Mouse (Mus musculus): ENCODE results near the gene Dnah2.

Dnah2 gene

GRCm38 (mm10) chr11:69390400-69391034 is 158.4 kb downstream of the Dnah2 start:
- peak in 1 of 2 experiments; percentile 62 for DNase-seq (ENCODE audit: low spot score in 2 of 2)

- DNase-seq (ENCODE audit: low spot score in 2 of 2) = no peak
Observed at GRCm38 (mm10) chr11:69389531-69390399, 159.1 kb downstream of the Dnah2 start.

DNA sequence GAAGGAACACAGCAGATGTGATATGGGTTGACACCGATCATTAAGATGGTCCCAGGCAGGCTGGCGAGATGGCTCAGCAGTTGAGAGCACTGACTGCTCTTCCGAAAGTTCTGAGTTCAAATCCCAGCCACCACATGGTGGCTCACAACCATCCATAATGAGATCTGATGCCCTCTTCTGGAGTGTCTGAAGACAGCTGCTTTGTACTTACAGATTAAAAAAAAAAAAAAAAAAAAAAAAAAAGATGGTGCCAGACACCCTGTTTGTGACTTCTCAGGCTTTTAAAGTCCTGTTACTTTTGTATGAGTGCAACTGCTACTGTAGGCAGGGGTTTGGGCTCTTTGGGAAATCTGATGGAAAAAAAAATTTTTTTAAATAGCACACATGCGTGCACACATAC is 160.2 kb downstream of the Dnah2 start:
- DNase-seq (ENCODE audit: low spot score in 2 of 2) = no peak

- DNase-seq (ENCODE audit: low spot score in 2 of 2) = no peak
Observed at GRCm38 (mm10) chr11:69386758-69387157, 162.2 kb downstream of the Dnah2 start.

DNA sequence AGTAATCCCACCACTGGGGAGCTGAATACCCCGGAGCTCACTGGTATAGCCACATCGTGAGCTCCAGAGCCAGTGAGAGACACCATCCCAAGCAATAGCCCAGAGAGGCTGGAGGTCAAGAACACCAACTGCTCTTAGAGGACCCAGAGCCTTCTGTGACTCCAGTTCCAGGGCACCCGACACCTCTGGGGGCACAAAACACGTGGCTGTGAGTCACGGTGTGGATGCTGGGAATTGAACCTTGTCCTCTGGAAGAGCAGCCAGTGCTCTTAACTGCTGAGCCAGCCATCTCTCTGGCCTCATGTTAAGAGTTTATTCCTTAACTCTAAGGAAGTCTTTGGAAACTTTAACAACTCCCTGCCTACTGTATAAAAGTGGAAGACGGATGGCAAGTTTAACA is 163.9 kb downstream of the Dnah2 start:
- no peak for DNase-seq (ENCODE audit: low spot score in 2 of 2)

DNA sequence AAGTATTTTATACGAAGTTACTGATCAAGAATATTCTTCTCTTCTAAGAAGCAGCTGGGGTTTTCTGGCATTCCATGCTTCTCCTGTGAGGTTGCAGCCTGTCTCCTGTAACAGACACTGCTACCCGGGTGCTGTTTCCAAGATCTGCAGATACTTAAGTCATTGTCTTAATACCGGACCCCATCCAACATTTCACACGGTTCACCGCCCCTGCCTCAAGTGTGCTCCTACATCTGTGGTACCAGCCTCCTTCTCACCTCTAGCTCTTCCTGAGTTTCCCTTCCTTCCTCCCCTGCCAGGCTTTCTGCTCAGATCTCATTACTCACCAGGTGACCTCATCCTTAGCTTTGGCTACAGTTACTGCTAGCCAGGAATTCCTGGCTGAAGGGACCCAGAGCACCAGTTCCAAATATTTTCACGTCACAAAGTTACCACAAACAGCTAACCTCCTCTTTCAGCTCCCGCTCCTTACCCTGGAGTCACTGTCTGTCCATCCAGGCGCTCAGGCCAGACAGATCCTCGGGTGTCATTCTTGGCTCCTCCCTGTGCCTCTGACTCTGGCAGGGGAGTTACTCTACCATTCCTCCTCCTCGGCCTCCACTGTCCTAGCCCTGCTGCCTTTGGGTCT is 166.3 kb downstream of the Dnah2 start:
- DNase-seq (ENCODE audit: low spot score in 2 of 2) = no peak

DNA sequence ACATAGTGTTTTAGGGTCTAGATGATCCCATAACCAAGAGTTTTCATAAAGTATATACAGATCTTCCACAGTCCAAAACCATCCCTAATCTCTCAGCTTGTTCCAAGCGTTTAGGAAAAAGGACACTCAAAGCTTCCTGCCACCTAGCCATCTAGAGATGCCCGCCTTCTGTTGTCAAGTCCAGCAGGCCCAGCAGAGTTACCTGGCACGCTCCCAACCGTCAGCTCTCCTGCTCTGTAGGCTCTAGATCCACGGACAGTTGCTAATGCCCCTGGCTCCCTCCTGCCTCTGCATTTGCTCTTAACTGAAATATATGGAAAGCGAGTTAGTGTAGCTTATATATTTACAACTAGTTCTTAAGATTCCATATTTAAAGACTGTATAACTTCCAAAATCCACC is 167.6 kb downstream of the Dnah2 start:
- DNase-seq (ENCODE audit: low spot score in 2 of 2) = no peak

- DNase-seq (ENCODE audit: low spot score in 2 of 2) = no peak
Observed at GRCm38 (mm10) chr11:69379600-69379999, 169.3 kb downstream of the Dnah2 start.

- no peak for DNase-seq (ENCODE audit: low spot score in 2 of 2)
Observed at GRCm38 (mm10) chr11:69377766-69378165, 171.1 kb downstream of the Dnah2 start.

GRCm38 (mm10) chr11:69375646-69376045 is 173.3 kb downstream of the Dnah2 start:
- no peak for DNase-seq (ENCODE audit: low spot score in 2 of 2)

GRCm38 (mm10) chr11:69373223-69373965 is 175.5 kb downstream of the Dnah2 start:
- no peak for DNase-seq (ENCODE audit: low spot score in 2 of 2)

GRCm38 (mm10) chr11:69372780-69373170 is 176.1 kb downstream of the Dnah2 start:
- no peak for DNase-seq (ENCODE audit: low spot score in 2 of 2)

- peak in 1 of 2 experiments; percentile 40 for DNase-seq (ENCODE audit: low spot score in 2 of 2)
Observed at GRCm38 (mm10) chr11:69372056-69372779, 176.7 kb downstream of the Dnah2 start.

- no peak for DNase-seq (ENCODE audit: low spot score in 2 of 2)
Observed at GRCm38 (mm10) chr11:69371601-69372000, 177.3 kb downstream of the Dnah2 start.

DNA sequence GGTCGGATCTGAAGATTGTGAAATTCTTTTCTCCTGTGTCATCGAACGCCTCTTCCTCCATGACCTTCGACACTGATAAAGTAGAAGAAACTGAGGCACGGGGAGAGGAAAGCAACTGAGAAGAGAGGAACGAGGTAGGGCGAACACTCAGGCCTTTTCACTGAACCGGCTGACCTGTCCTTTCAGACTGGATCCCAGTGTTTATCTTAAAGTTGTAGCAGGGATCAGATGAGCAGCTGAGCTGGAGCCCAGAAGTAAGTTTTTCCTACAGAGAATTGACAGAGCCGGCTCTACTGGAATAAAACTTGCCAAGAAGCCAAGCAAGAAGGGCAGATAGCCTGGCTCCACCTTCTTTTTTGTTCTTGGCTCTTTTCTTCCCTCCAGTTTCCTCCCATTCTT is 178.1 kb downstream of the Dnah2 start:
- DNase-seq (ENCODE audit: low spot score in 2 of 2) = no peak
